Mouse (Mus musculus): ENCODE data around the gene Ovca2. TPM values are rescaled to one million over a fixed set of nuclear protein-coding genes. Genes with fewer than 3 reads are reported as not detected.

Ovca2 gene
- polyA plus RNA-seq, 1 experiment = 19.3 TPM

- Histone ChIP-seq H3K79me3 (ENCODE audit: low read depth) (no peaks in the 10 kb centered on the region), H3K27me3 (ENCODE audit: control insufficient read depth, insufficient read depth, insufficient read length) (no peaks in the 10 kb centered on the region)
Observed at GRCm38 (mm10) chr11:75210755-75211154, 32.1 kb upstream of the Ovca2 start.

GRCm38 (mm10) chr11:75210093-75210492 lies 31.5 kb upstream of the Ovca2 start:
- TF ChIP-seq MYOG (IDR thresholded peaks at IDR 0.05; ENCODE audit: control insufficient read depth, extremely low read depth, insufficient read length) (no peak), MYOD1 (IDR thresholded peaks at IDR 0.05; ENCODE audit: control insufficient read depth, insufficient read length, low read depth) (no peak), FOSL1 (IDR thresholded peaks at IDR 0.05; ENCODE audit: insufficient read depth, low read length, poor library complexity, severe bottlenecking) (no peak), USF1 (IDR thresholded peaks at IDR 0.05; ENCODE audit: low read depth) (no peak), MAX (IDR thresholded peaks at IDR 0.05) (no peak), CTCF (IDR thresholded peaks at IDR 0.05; ENCODE audit: control insufficient read depth, insufficient read depth, insufficient read length) (no peak)
- H3ac ChIP-seq (ENCODE audit: control insufficient read depth, insufficient read length, low read depth) = no peak overlapping the region

More at GRCm38 (mm10) chr11:75210755-75211154, 32.1 kb upstream of the Ovca2 start:
- Histone ChIP-seq H3K79me2 (ENCODE audit: control insufficient read depth, insufficient read depth) (no peaks in the 10 kb centered on the region), H3ac (ENCODE audit: control insufficient read depth, insufficient read length, low read depth) (no peak overlapping the region), H3K36me3 (ENCODE audit: control insufficient read depth, insufficient read depth) (no peaks in the 10 kb centered on the region), H3K4me3 (ENCODE audit: insufficient read depth, poor library complexity, severe bottlenecking) (no peak overlapping the region)
- no peak for TF ChIP-seq CTCF (IDR thresholded peaks at IDR 0.05; ENCODE audit: control insufficient read depth, insufficient read depth, insufficient read length)

DNA sequence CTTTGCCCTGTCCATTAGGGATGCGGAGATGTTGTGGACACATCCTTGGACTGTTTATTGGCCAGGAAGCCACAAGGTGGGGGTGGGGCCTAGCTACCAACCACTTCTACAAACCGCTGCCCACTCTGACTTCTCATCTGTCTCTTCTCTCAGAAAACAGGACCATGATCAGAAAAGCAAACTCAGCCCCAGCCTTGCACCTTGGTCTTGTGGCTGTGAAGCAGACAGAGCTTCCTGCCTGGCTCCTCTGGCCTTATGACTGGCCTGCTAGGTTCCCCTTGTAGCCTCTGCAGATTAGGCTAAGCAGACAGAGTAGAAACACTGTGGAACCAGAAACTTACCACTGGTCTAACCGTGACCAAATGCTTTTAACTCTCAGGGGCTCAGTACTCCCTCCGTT lies 30.7 kb upstream of the Ovca2 start:
- H3K4me3 ChIP-seq (ENCODE audit: insufficient read depth, poor library complexity, severe bottlenecking) = no peak overlapping the region
- H3ac ChIP-seq (ENCODE audit: control insufficient read depth, insufficient read length, low read depth) = no peak overlapping the region
- H3K79me3 ChIP-seq (ENCODE audit: low read depth) = no peaks in the 10 kb centered on the region
- TF ChIP-seq MAX (IDR thresholded peaks at IDR 0.05) (no peak), USF1 (IDR thresholded peaks at IDR 0.05; ENCODE audit: low read depth) (no peak), MYOG (IDR thresholded peaks at IDR 0.05; ENCODE audit: control insufficient read depth, extremely low read depth, insufficient read length) (no peak), MYOD1 (IDR thresholded peaks at IDR 0.05; ENCODE audit: control insufficient read depth, insufficient read length, low read depth) (no peak), FOSL1 (IDR thresholded peaks at IDR 0.05; ENCODE audit: insufficient read depth, low read length, poor library complexity, severe bottlenecking) (no peak), CEBPB (IDR thresholded peaks at IDR 0.05; ENCODE audit: low read depth) (no peak)
- no peaks in the 10 kb centered on the region for H3K27me3 ChIP-seq (ENCODE audit: control insufficient read depth, insufficient read depth, insufficient read length)
- no peaks in the 10 kb centered on the region for H3K36me3 ChIP-seq (ENCODE audit: control insufficient read depth, insufficient read depth)
- H3K79me2 ChIP-seq (ENCODE audit: control insufficient read depth, insufficient read depth) = no peaks in the 10 kb centered on the region

More at GRCm38 (mm10) chr11:75210093-75210492, 31.5 kb upstream of the Ovca2 start:
- Histone ChIP-seq H3K4me3 (ENCODE audit: insufficient read depth, poor library complexity, severe bottlenecking) (no peak overlapping the region), H3K79me2 (ENCODE audit: control insufficient read depth, insufficient read depth) (no peaks in the 10 kb centered on the region), H3K27me3 (ENCODE audit: control insufficient read depth, insufficient read depth, insufficient read length) (no peaks in the 10 kb centered on the region), H3K79me3 (ENCODE audit: low read depth) (no peaks in the 10 kb centered on the region), H3K36me3 (ENCODE audit: control insufficient read depth, insufficient read depth) (no peaks in the 10 kb centered on the region)

- no peak for TF ChIP-seq USF1 (IDR thresholded peaks at IDR 0.05; ENCODE audit: low read depth)
- TF ChIP-seq CEBPB (IDR thresholded peaks at IDR 0.05; ENCODE audit: low read depth) = no peak
- no peak for TF ChIP-seq MAX (IDR thresholded peaks at IDR 0.05)
- TF ChIP-seq MYOD1 (IDR thresholded peaks at IDR 0.05; ENCODE audit: control insufficient read depth, insufficient read length, low read depth) = no peak
- TF ChIP-seq MYOG (IDR thresholded peaks at IDR 0.05; ENCODE audit: control insufficient read depth, extremely low read depth, insufficient read length) = no peak
- TF ChIP-seq CTCF (IDR thresholded peaks at IDR 0.05; ENCODE audit: control insufficient read depth, insufficient read depth, insufficient read length) = no peak
- TF ChIP-seq FOSL1 (IDR thresholded peaks at IDR 0.05; ENCODE audit: insufficient read depth, low read length, poor library complexity, severe bottlenecking) = no peak
- Histone ChIP-seq H3K79me3 (ENCODE audit: low read depth) (no peaks in the 10 kb centered on the region), H3K79me2 (ENCODE audit: control insufficient read depth, insufficient read depth) (no peaks in the 10 kb centered on the region), H3K4me3 (ENCODE audit: insufficient read depth, poor library complexity, severe bottlenecking) (no peak overlapping the region), H3K27me3 (ENCODE audit: control insufficient read depth, insufficient read depth, insufficient read length) (no peaks in the 10 kb centered on the region), H3ac (ENCODE audit: control insufficient read depth, insufficient read length, low read depth) (no peak overlapping the region), H3K36me3 (ENCODE audit: control insufficient read depth, insufficient read depth) (no peaks in the 10 kb centered on the region)
Observed at GRCm38 (mm10) chr11:75206347-75206746, 27.7 kb upstream of the Ovca2 start.

GRCm38 (mm10) chr11:75204472-75204871 lies 25.8 kb upstream of the Ovca2 start:
- no peak for TF ChIP-seq MYOD1 (IDR thresholded peaks at IDR 0.05; ENCODE audit: control insufficient read depth, insufficient read length, low read depth)
- TF ChIP-seq USF1 (IDR thresholded peaks at IDR 0.05; ENCODE audit: low read depth) = no peak
- no peak for TF ChIP-seq MYOG (IDR thresholded peaks at IDR 0.05; ENCODE audit: control insufficient read depth, extremely low read depth, insufficient read length)
- no peak for TF ChIP-seq CTCF (IDR thresholded peaks at IDR 0.05; ENCODE audit: control insufficient read depth, insufficient read depth, insufficient read length)
- TF ChIP-seq CEBPB (IDR thresholded peaks at IDR 0.05; ENCODE audit: low read depth) = no peak
- TF ChIP-seq FOSL1 (IDR thresholded peaks at IDR 0.05; ENCODE audit: insufficient read depth, low read length, poor library complexity, severe bottlenecking) = no peak
- TF ChIP-seq MAX (IDR thresholded peaks at IDR 0.05) = no peak
- H3K79me2 ChIP-seq (ENCODE audit: control insufficient read depth, insufficient read depth) = no peaks in the 10 kb centered on the region

GRCm38 (mm10) chr11:75203926-75204325 lies 25.3 kb upstream of the Ovca2 start:
- H3K79me3 ChIP-seq (ENCODE audit: low read depth) = no peaks in the 10 kb centered on the region
- TF ChIP-seq MYOD1 (IDR thresholded peaks at IDR 0.05; ENCODE audit: control insufficient read depth, insufficient read length, low read depth) (no peak), USF1 (IDR thresholded peaks at IDR 0.05; ENCODE audit: low read depth) (no peak), CEBPB (IDR thresholded peaks at IDR 0.05; ENCODE audit: low read depth) (no peak)
- H3K79me2 ChIP-seq (ENCODE audit: control insufficient read depth, insufficient read depth) = no peaks in the 10 kb centered on the region
- H3K36me3 ChIP-seq (ENCODE audit: control insufficient read depth, insufficient read depth) = no peaks in the 10 kb centered on the region
- H3K4me3 ChIP-seq (ENCODE audit: insufficient read depth, poor library complexity, severe bottlenecking) = no peak overlapping the region
- no peak overlapping the region for H3ac ChIP-seq (ENCODE audit: control insufficient read depth, insufficient read length, low read depth)
- no peaks in the 10 kb centered on the region for H3K27me3 ChIP-seq (ENCODE audit: control insufficient read depth, insufficient read depth, insufficient read length)

More at GRCm38 (mm10) chr11:75204472-75204871, 25.8 kb upstream of the Ovca2 start:
- Histone ChIP-seq H3K36me3 (ENCODE audit: control insufficient read depth, insufficient read depth) (no peaks in the 10 kb centered on the region), H3K27me3 (ENCODE audit: control insufficient read depth, insufficient read depth, insufficient read length) (no peaks in the 10 kb centered on the region), H3K79me3 (ENCODE audit: low read depth) (no peaks in the 10 kb centered on the region), H3ac (ENCODE audit: control insufficient read depth, insufficient read length, low read depth) (no peak overlapping the region), H3K4me3 (ENCODE audit: insufficient read depth, poor library complexity, severe bottlenecking) (no peak overlapping the region)
